Mouse (Mus musculus) cerebellum, adult 11-12 months (tissue): ENCODE results near the gene 4933428G20Rik.

Experiments
- DNase-seq: peaks from one replicate; pipeline ENCODE4 v3.0.0; 2022

4933428G20Rik gene

GRCm38 (mm10) chr11:97461307-97461820 lies 38.8 kb downstream of the 4933428G20Rik start:
- no peak for DNase-seq

- no peak for DNase-seq
Observed at GRCm38 (mm10) chr11:97457120-97457519, 43.0 kb downstream of the 4933428G20Rik start.

- peak; percentile 85 for DNase-seq
Observed at GRCm38 (mm10) chr11:97451625-97452024, 48.5 kb downstream of the 4933428G20Rik start.

GRCm38 (mm10) chr11:97450305-97450922 lies 49.7 kb downstream of the 4933428G20Rik start:
- peak; percentile 78 for DNase-seq

- DNase-seq = peak; percentile 82
Observed at GRCm38 (mm10) chr11:97449601-97450293, 50.4 kb downstream of the 4933428G20Rik start.

GRCm38 (mm10) chr11:97448611-97449394 lies 51.3 kb downstream of the 4933428G20Rik start:
- DNase-seq = peak; percentile 51

- peak; percentile 52 for DNase-seq
Observed at GRCm38 (mm10) chr11:97447979-97448378, 52.2 kb downstream of the 4933428G20Rik start.

GRCm38 (mm10) chr11:97445999-97446511 lies 54.1 kb downstream of the 4933428G20Rik start:
- DNase-seq = no peak

GRCm38 (mm10) chr11:97445596-97445995 lies 54.5 kb downstream of the 4933428G20Rik start:
- DNase-seq = no peak

GRCm38 (mm10) chr11:97442891-97443675 lies 57.1 kb downstream of the 4933428G20Rik start:
- DNase-seq = no peak

- DNase-seq = no peak
Observed at GRCm38 (mm10) chr11:97441658-97442125, 58.4 kb downstream of the 4933428G20Rik start.

- peak; percentile 38 for DNase-seq
Observed at GRCm38 (mm10) chr11:97441036-97441657, 59.0 kb downstream of the 4933428G20Rik start.
